Mouse (Mus musculus): ENCODE measurements around the gene Slc25a54.

DNA sequence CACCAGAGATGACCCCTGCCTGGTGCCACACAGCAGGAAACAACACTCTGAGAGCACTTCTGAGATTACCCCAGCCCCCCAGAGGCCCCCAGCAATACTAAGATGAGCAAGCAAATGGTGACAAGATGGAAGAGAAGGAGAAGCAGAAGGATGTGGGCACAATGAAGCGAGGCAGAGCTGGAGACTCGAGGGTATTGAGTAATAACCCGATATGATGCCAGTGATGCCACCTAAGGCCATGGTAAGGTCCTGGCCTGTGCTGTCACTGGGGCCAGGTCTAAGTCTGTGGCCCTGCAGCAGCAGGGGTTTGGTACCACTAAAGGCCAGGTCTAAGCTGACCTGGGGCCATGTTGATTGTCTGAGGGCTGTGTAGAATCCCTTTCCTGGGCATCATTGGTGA is 33.8 kb upstream of the Slc25a54 start:
- TF ChIP-seq POLR2A (IDR thresholded peaks at IDR 0.05; ENCODE audit: borderline replicate concordance, low read depth, low read length) (no peak), CTCF (IDR thresholded peaks at IDR 0.05; ENCODE audit: low read depth, low read length) (no peak)

All from bone marrow macrophage, adult 2 months (primary cell).